Mouse (Mus musculus): ENCODE measurements around the gene Cerk. TPM values are rescaled to one million over a fixed set of nuclear protein-coding genes. Genes with fewer than 3 reads are reported as not detected.

The Cerk gene
- polyA plus RNA-seq, 2 experiments, result 18.0 to 20.4 TPM

GRCm38 (mm10) chr15:86191933-86192332 lies 6.0 kb upstream of the Cerk start:
- ATAC-seq (ENCODE audit: low FRiP score, low read depth) (no peak), DNase-seq (ENCODE audit: low spot score) (no peak)
- Histone ChIP-seq H3K4me1 (ENCODE audit: control insufficient read depth, insufficient read depth, low read length) (0 out of 2 replicates have a peak, but pooled peaks cover 3% of the 10 kb centered on the region), H3K4me2 (replicated peaks; ENCODE audit: low read depth, low read length, severe bottlenecking) (no peak overlapping the region), H3K27me3 (ENCODE audit: control insufficient read depth, insufficient read depth, low read length) (no peaks in the 10 kb centered on the region), H3K9me3 (ENCODE audit: control insufficient read depth, low read length) (no peaks in the 10 kb centered on the region), H3K9ac (ENCODE audit: low read depth, low read length, severe bottlenecking) (no peak overlapping the region), H3K4me3 (replicated peaks; ENCODE audit: low read length) (no peak overlapping the region), H3K27ac (replicated peaks; ENCODE audit: low read depth, low read length) (no peak overlapping the region), H3K36me3 (ENCODE audit: control insufficient read depth, insufficient read depth, low read length) (no peaks in the 10 kb centered on the region)
- 71% methylated on average over 3 of the region's 3 CpGs for WGBS
- no peak for TF ChIP-seq POLR2A (IDR thresholded peaks at IDR 0.05; ENCODE audit: borderline replicate concordance, extremely low read depth, insufficient read depth, insufficient read length)

GRCm38 (mm10) chr15:86191505-86191904 lies 5.6 kb upstream of the Cerk start:
- H3K27ac ChIP-seq (replicated peaks; ENCODE audit: low read depth, low read length), result no peak overlapping the region
- 0 out of 2 replicates have a peak, but pooled peaks cover 3% of the 10 kb centered on the region for H3K4me1 ChIP-seq (ENCODE audit: control insufficient read depth, insufficient read depth, low read length)
- no peaks in the 10 kb centered on the region for H3K9me3 ChIP-seq (ENCODE audit: control insufficient read depth, low read length)
- no peak overlapping the region for H3K4me2 ChIP-seq (replicated peaks; ENCODE audit: low read depth, low read length, severe bottlenecking)
- DNase-seq (ENCODE audit: low spot score) (no peak), ATAC-seq (ENCODE audit: low FRiP score, low read depth) (no peak)
- H3K27me3 ChIP-seq (ENCODE audit: control insufficient read depth, insufficient read depth, low read length), result no peaks in the 10 kb centered on the region
- H3K36me3 ChIP-seq (ENCODE audit: control insufficient read depth, insufficient read depth, low read length), result no peaks in the 10 kb centered on the region
- H3K4me3 ChIP-seq (replicated peaks; ENCODE audit: low read length), result no peak overlapping the region
- TF ChIP-seq POLR2A (IDR thresholded peaks at IDR 0.05; ENCODE audit: borderline replicate concordance, extremely low read depth, insufficient read depth, insufficient read length), result no peak
- H3K9ac ChIP-seq (ENCODE audit: low read depth, low read length, severe bottlenecking), result no peak overlapping the region
- 34% methylated on average over 1 of the region's 1 CpGs for WGBS

- DNase-seq (ENCODE audit: low spot score) (no peak), ATAC-seq (ENCODE audit: low FRiP score, low read depth) (no peak)
- no peaks in the 10 kb centered on the region for H3K27me3 ChIP-seq (ENCODE audit: control insufficient read depth, insufficient read depth, low read length)
- WGBS, result 89% methylated on average over 3 of the region's 3 CpGs
- peaks cover 8% of the 10 kb centered on the region for H3K4me1 ChIP-seq (ENCODE audit: control insufficient read depth, insufficient read depth, low read length)
- H3K9ac ChIP-seq (ENCODE audit: low read depth, low read length, severe bottlenecking), result no peak overlapping the region
- H3K27ac ChIP-seq (replicated peaks; ENCODE audit: low read depth, low read length), result no peak overlapping the region
- H3K4me2 ChIP-seq (replicated peaks; ENCODE audit: low read depth, low read length, severe bottlenecking), result no peak overlapping the region
- no peak for TF ChIP-seq POLR2A (IDR thresholded peaks at IDR 0.05; ENCODE audit: borderline replicate concordance, extremely low read depth, insufficient read depth, insufficient read length)
- H3K4me3 ChIP-seq (replicated peaks; ENCODE audit: low read length), result no peak overlapping the region
- H3K9me3 ChIP-seq (ENCODE audit: control insufficient read depth, low read length), result no peaks in the 10 kb centered on the region
- no peaks in the 10 kb centered on the region for H3K36me3 ChIP-seq (ENCODE audit: control insufficient read depth, insufficient read depth, low read length)
Observed at GRCm38 (mm10) chr15:86190387-86190786, 4.4 kb upstream of the Cerk start.

GRCm38 (mm10) chr15:86188746-86189470 lies 3.0 kb upstream of the Cerk start:
- Histone ChIP-seq H3K4me1 (ENCODE audit: control insufficient read depth, insufficient read depth, low read length) (peaks cover 8% of the 10 kb centered on the region), H3K36me3 (ENCODE audit: control insufficient read depth, insufficient read depth, low read length) (no peaks in the 10 kb centered on the region), H3K9ac (ENCODE audit: low read depth, low read length, severe bottlenecking) (no peak overlapping the region), H3K4me3 (replicated peaks; ENCODE audit: low read length) (no peak overlapping the region), H3K9me3 (ENCODE audit: control insufficient read depth, low read length) (no peaks in the 10 kb centered on the region), H3K4me2 (replicated peaks; ENCODE audit: low read depth, low read length, severe bottlenecking) (no peak overlapping the region), H3K27ac (replicated peaks; ENCODE audit: low read depth, low read length) (0 out of 2 replicates have a peak overlapping the region, but pooled peaks have one; percentile 8), H3K27me3 (ENCODE audit: control insufficient read depth, insufficient read depth, low read length) (no peaks in the 10 kb centered on the region)
- 51% methylated on average over 10 of the region's 10 CpGs for WGBS
- ATAC-seq (ENCODE audit: low FRiP score, low read depth) (no peak), DNase-seq (ENCODE audit: low spot score) (no peak)
- TF ChIP-seq POLR2A (IDR thresholded peaks at IDR 0.05; ENCODE audit: borderline replicate concordance, extremely low read depth, insufficient read depth, insufficient read length), result no peak

- TF ChIP-seq POLR2A (IDR thresholded peaks at IDR 0.05; ENCODE audit: borderline replicate concordance, extremely low read depth, insufficient read depth, insufficient read length), result no peak
- no peak overlapping the region for H3K4me2 ChIP-seq (replicated peaks; ENCODE audit: low read depth, low read length, severe bottlenecking)
- no peak overlapping the region for H3K27ac ChIP-seq (replicated peaks; ENCODE audit: low read depth, low read length)
- H3K9ac ChIP-seq (ENCODE audit: low read depth, low read length, severe bottlenecking), result no peak overlapping the region
- DNase-seq (ENCODE audit: low spot score) (no peak), ATAC-seq (ENCODE audit: low FRiP score, low read depth) (no peak)
- peaks cover 8% of the 10 kb centered on the region for H3K4me1 ChIP-seq (ENCODE audit: control insufficient read depth, insufficient read depth, low read length)
- 58% methylated on average over 5 of the region's 5 CpGs for WGBS
- no peaks in the 10 kb centered on the region for H3K36me3 ChIP-seq (ENCODE audit: control insufficient read depth, insufficient read depth, low read length)
- no peak overlapping the region for H3K4me3 ChIP-seq (replicated peaks; ENCODE audit: low read length)
- H3K9me3 ChIP-seq (ENCODE audit: control insufficient read depth, low read length), result no peaks in the 10 kb centered on the region
- H3K27me3 ChIP-seq (ENCODE audit: control insufficient read depth, insufficient read depth, low read length), result no peaks in the 10 kb centered on the region
Observed at GRCm38 (mm10) chr15:86188186-86188585, 2.2 kb upstream of the Cerk start.

Data from limb, embryonic 14.5 days (tissue).